Mouse (Mus musculus) adrenal gland, adult 18-20 months (tissue): Measurements from ENCODE around the gene Pla2g7. TPM values are rescaled to one million over a fixed set of nuclear protein-coding genes. Genes with fewer than 3 reads are reported as not detected.
"Not testable (repeated sequence)": the region's sequence is repeated elsewhere in the genome, so short reads cannot be mapped to it uniquely, and the experiment has no call there.

Experiments
- DNase-seq, 2 experiments: peaks; one replicate each; pipeline ENCODE4 v3.0.0; 2021 to 2022; ENCODE audit warnings: low spot score in 2 of 2
- long read RNA-seq, 2 experiments: library from polyadenylated mRNA; stranded (forward); transcript quantifications; one replicate each; pipeline ENCODE4 v2.0.0; 2021
- total RNA-seq, 2 experiments: library from RNA; stranded (reverse); gene quantifications; 1 replicate in 1 of 2; 2 replicates in 1 of 2; pipeline ENCODE4 v1.2.3; 2021

The Pla2g7 gene
- 10 to 100 TPM; 16.9 to 34.4 TPM for total RNA-seq
- long read RNA-seq, experiment 1, transcript Pla2g7-201 (12 exons, 2,097 nt): major isoform, 24 of 27 reads
- long read RNA-seq, experiment 1, partial matches to known transcripts: 2 of 27 reads
- long read RNA-seq, experiment 1, other reads (novel, unspliced or antisense): 1 of 27 reads
- long read RNA-seq, experiment 2, transcript Pla2g7-201 (12 exons, 2,097 nt): major isoform, 19 of 22 reads
- long read RNA-seq, experiment 2, partial matches to known transcripts: 2 of 22 reads
- long read RNA-seq, experiment 2, other reads (novel, unspliced or antisense): 1 of 22 reads

GRCm38 (mm10) chr17:43567992-43568888 lies at the start of gene Pla2g7:
TSS of gene Pla2g7 (plus strand) at chr17:43568098.
- peak; percentile 7 to 27 for DNase-seq

- DNase-seq: peak; percentile 45 to 60
Measured at GRCm38 (mm10) chr17:43518644-43519409, 49.1 kb upstream of the Pla2g7 start.

GRCm38 (mm10) chr17:43520166-43520565 lies 47.7 kb upstream of the Pla2g7 start:
- DNase-seq: no peak

GRCm38 (mm10) chr17:43530507-43530906 lies 37.4 kb upstream of the Pla2g7 start:
- DNase-seq: no peak

GRCm38 (mm10) chr17:43531192-43531591 lies 36.7 kb upstream of the Pla2g7 start:
- DNase-seq: no peak

- no peak for DNase-seq
Measured at GRCm38 (mm10) chr17:43534362-43535222, 33.3 kb upstream of the Pla2g7 start.

GRCm38 (mm10) chr17:43536841-43537240 lies 31.1 kb upstream of the Pla2g7 start:
- DNase-seq: not testable (repeated sequence)

GRCm38 (mm10) chr17:43538767-43539166 lies 29.1 kb upstream of the Pla2g7 start:
- no peak for DNase-seq

GRCm38 (mm10) chr17:43543539-43543938 lies 24.4 kb upstream of the Pla2g7 start, which contains the start of gene Ankrd66:
TSS of gene Ankrd66 (minus strand) at chr17:43543639.
- no peak for DNase-seq

GRCm38 (mm10) chr17:43544040-43544439 lies 23.9 kb upstream of the Pla2g7 start:
- DNase-seq: no peak

GRCm38 (mm10) chr17:43551122-43551630 lies 16.7 kb upstream of the Pla2g7 start:
- no peak for DNase-seq

GRCm38 (mm10) chr17:43554516-43555403 lies 13.1 kb upstream of the Pla2g7 start:
- DNase-seq: no peak

- DNase-seq: no peak
Measured at GRCm38 (mm10) chr17:43557104-43557503, 10.8 kb upstream of the Pla2g7 start.

- DNase-seq: no peak
Measured at GRCm38 (mm10) chr17:43557541-43558090, 10.3 kb upstream of the Pla2g7 start.

- no peak for DNase-seq
Measured at GRCm38 (mm10) chr17:43558678-43559077, 9.2 kb upstream of the Pla2g7 start.

- no peak for DNase-seq
Measured at GRCm38 (mm10) chr17:43563192-43563987, 4.5 kb upstream of the Pla2g7 start.

- no peak for DNase-seq
Measured at GRCm38 (mm10) chr17:43567593-43567991, 306 bp upstream of the Pla2g7 start.

- DNase-seq: no peak
Measured at GRCm38 (mm10) chr17:43569287-43569686, 1.4 kb downstream of the Pla2g7 start.
